In genomic region chr7:25376556-25376955, GRCm38 (mm10) we compare ENCODE assay signal across 8 mouse cellular contexts. TPM values are rescaled to one million over a fixed set of nuclear protein-coding genes. Genes with fewer than 3 reads are reported as not detected.
A peak's percentile ranks its signal among the peaks of the same experiment; 100 is the strongest.
DNase-seq lines count a peak whose midpoint lies in the region; ATAC-seq and TF ChIP-seq lines count a peak whose summit lies in the region.
"Had no signal": no experiment of that assay in that cellular context is flagged by ENCODE, and none has a peak within 500 bp of the region (broad histone marks: within the 10 kb centered on the region; RNA-seq: fewer than 3 reads in every experiment).

No protein-coding gene starts in this region.

- 4% methylated on average over 17 of the region's 17 CpGs for WGBS in hindbrain, postnatal 0 days

- H3K27ac ChIP-seq in gastrocnemius, adult 2 months, result peak overlapping the region; percentile 79
- 0 out of 2 replicates have a peak overlapping the region, but pooled peaks have one; percentile 51 for H3K27ac ChIP-seq in hindbrain, postnatal 0 days
- H3K27ac ChIP-seq in left cerebral cortex, adult 2 months, result peak overlapping the region; percentile 82

- H3K27me3 ChIP-seq in hindbrain, postnatal 0 days (ENCODE audit: insufficient read depth, low read length), result no peaks in the 10 kb centered on the region

- no peaks in the 10 kb centered on the region for H3K9me3 ChIP-seq in hindbrain, postnatal 0 days (ENCODE audit: low read length)

- H3K4me3 ChIP-seq in gastrocnemius, adult 2 months, result peak overlapping the region; percentile 73
- peak overlapping the region; percentile 32 for H3K4me3 ChIP-seq in hindbrain, postnatal 0 days (ENCODE audit: low read length)
- H3K4me3 ChIP-seq in left cerebral cortex, adult 2 months, result peak overlapping the region; percentile 67

- peak overlapping the region; percentile 47; the same call in 1 of the 2 replicates for H3K9ac ChIP-seq in hindbrain, postnatal 0 days (replicated peaks; ENCODE audit: low read length)

- H3K4me2 ChIP-seq in hindbrain, postnatal 0 days (ENCODE audit: low read depth, low read length), result peak overlapping the region; percentile 55

- peak; percentile 92 for DNase-seq in adrenal gland, postnatal 10 days
- peak; percentile 87 for DNase-seq in gastrocnemius, adult 2 months
- DNase-seq in hindbrain, postnatal 0 days (ENCODE audit: low spot score), result peak; percentile 91
- DNase-seq in left cerebral cortex, adult 2 months (ENCODE audit: extremely low spot score in 1 of 2, low spot score in 2 of 2), result peak; percentile 90
- DNase-seq in lung, postnatal 36 days, result peak; percentile 97
- DNase-seq in right cerebral cortex, postnatal 25 days, result peak; percentile 88

- intact Hi-C loops in gastrocnemius, adult 2 months (cut with DNase I), result no loop called here
- intact Hi-C loops in left cerebral cortex, adult 2 months (cut with DNase I), result loop anchor here (5.0 kb wide), 1 partner anchor 134 kb away; no protein-coding TSS in a partner anchor

- H3K4me1 ChIP-seq in hindbrain, postnatal 0 days (ENCODE audit: insufficient read depth, low read length), result peaks cover 14% of the 10 kb centered on the region; the same call in 1 of the 2 replicates

- peak; percentile 54 for ATAC-seq in common myeloid progenitor, adult 5-6 weeks (replicated peaks; ENCODE audit: low read depth, poor library complexity, severe bottlenecking)
- ATAC-seq in hindbrain, postnatal 0 days, result peak; percentile 81

- no peaks in the 10 kb centered on the region for H3K36me3 ChIP-seq in hindbrain, postnatal 0 days (ENCODE audit: insufficient read depth, low read length)

- no peak for TF ChIP-seq CTCF in gastrocnemius, adult 2 months (IDR thresholded peaks at IDR 0.05)
- TF ChIP-seq CTCF in hindbrain, postnatal 0 days (IDR thresholded peaks at IDR 0.05; ENCODE audit: low read depth), result no peak
- TF ChIP-seq CTCF in left cerebral cortex, adult 2 months (IDR thresholded peaks at IDR 0.05), result no peak

RNA-seq across cellular contexts. Expression of gene Cnfn, which starts 7.0 kb away (rescaled TPM):
- not detected for total RNA-seq in adrenal gland, postnatal 10 days (2021)
- total RNA-seq in common myeloid progenitor, adult 5-6 weeks (2017), result not detected in 2 replicates
- not detected for total RNA-seq in gastrocnemius, adult 2 months (2021)
- total RNA-seq in hindbrain, postnatal 0 days (2014; rRNA removed), result not detected in 2 replicates
- polyA plus RNA-seq in hindbrain, postnatal 0 days (2015; fragmentation: Nextera tagmentation; extraction: Ambion mirVana), result 0.30 and 0.89 TPM in 2 replicates
- total RNA-seq in left cerebral cortex, adult 2 months (2021), result not detected
- total RNA-seq: neutrophil, adult 5-6 weeks had no signal

RNA-seq across cellular contexts. Expression of gene Lipe, which starts 22.0 kb away (rescaled TPM):
- total RNA-seq in adrenal gland, postnatal 10 days (2021), result 100 to 1,000 TPM; 391 to 441 TPM
- total RNA-seq in common myeloid progenitor, adult 5-6 weeks (2017), result 6.6 and 10.1 TPM in 2 replicates
- total RNA-seq in gastrocnemius, adult 2 months (2021), result 10 to 100 TPM; 13.4 to 17.9 TPM
- total RNA-seq in hindbrain, postnatal 0 days (2014; rRNA removed), result 9.6 and 18.7 TPM in 2 replicates
- 7.8 and 9.1 TPM in 2 replicates for polyA plus RNA-seq in hindbrain, postnatal 0 days (2015; fragmentation: Nextera tagmentation; extraction: Ambion mirVana)
- total RNA-seq in left cerebral cortex, adult 2 months (2021), result 1 to 10 TPM; 7.5 to 7.8 TPM

RNA-seq across cellular contexts. Expression of gene Cxcl17, which starts 36.1 kb away (rescaled TPM):
- not detected for total RNA-seq in adrenal gland, postnatal 10 days (2021)
- not detected in 2 replicates for total RNA-seq in common myeloid progenitor, adult 5-6 weeks (2017)
- not detected for total RNA-seq in gastrocnemius, adult 2 months (2021)
- not detected in 2 replicates for total RNA-seq in hindbrain, postnatal 0 days (2014; rRNA removed)
- 0.66 and 0.82 TPM in 2 replicates for polyA plus RNA-seq in hindbrain, postnatal 0 days (2015; fragmentation: Nextera tagmentation; extraction: Ambion mirVana)
- total RNA-seq in left cerebral cortex, adult 2 months (2021), result not detected
- total RNA-seq: neutrophil, adult 5-6 weeks had no signal

RNA-seq across cellular contexts. Expression of gene Megf8, which starts 59.6 kb away (rescaled TPM):
- 10 to 100 TPM; 31.1 to 41.0 TPM for total RNA-seq in adrenal gland, postnatal 10 days (2021)
- total RNA-seq in common myeloid progenitor, adult 5-6 weeks (2017), result 4.9 and 6.2 TPM in 2 replicates
- 10 to 100 TPM; 16.9 to 19.6 TPM for total RNA-seq in gastrocnemius, adult 2 months (2021)
- 104 and 105 TPM in 2 replicates for total RNA-seq in hindbrain, postnatal 0 days (2014; rRNA removed)
- 14.8 and 15.4 TPM in 2 replicates for polyA plus RNA-seq in hindbrain, postnatal 0 days (2015; fragmentation: Nextera tagmentation; extraction: Ambion mirVana)
- 100 to 1,000 TPM; 110 to 115 TPM for total RNA-seq in left cerebral cortex, adult 2 months (2021)

Comparison
In these comparisons a context has a peak if more than half of its experiments do, and no peak if none do; other contexts are left out.
1. Peak in every context shown above with its lines: DNase-seq, ATAC-seq, H3K4me3 ChIP-seq and H3K27ac ChIP-seq.
2. RNA of gene Lipe, which starts 22.0 kb away (total RNA-seq): 391 to 441 TPM in adrenal gland, postnatal 10 days; 9.6 to 18.7 TPM in hindbrain, postnatal 0 days, 13.4 to 17.9 TPM in gastrocnemius, adult 2 months, 6.6 to 10.1 TPM in common myeloid progenitor, adult 5-6 weeks and 7.5 to 7.8 TPM in left cerebral cortex, adult 2 months; every median in the first group is over 10 times any median in the second.